Mouse (Mus musculus): ENCODE data around the gene Cyb561d1. TPM values are rescaled to one million over a fixed set of nuclear protein-coding genes. Genes with fewer than 3 reads are reported as not detected.

The Cyb561d1 gene
- total RNA-seq, 2 experiments from 2014 or later: 15.0 to 21.4 TPM

DNA sequence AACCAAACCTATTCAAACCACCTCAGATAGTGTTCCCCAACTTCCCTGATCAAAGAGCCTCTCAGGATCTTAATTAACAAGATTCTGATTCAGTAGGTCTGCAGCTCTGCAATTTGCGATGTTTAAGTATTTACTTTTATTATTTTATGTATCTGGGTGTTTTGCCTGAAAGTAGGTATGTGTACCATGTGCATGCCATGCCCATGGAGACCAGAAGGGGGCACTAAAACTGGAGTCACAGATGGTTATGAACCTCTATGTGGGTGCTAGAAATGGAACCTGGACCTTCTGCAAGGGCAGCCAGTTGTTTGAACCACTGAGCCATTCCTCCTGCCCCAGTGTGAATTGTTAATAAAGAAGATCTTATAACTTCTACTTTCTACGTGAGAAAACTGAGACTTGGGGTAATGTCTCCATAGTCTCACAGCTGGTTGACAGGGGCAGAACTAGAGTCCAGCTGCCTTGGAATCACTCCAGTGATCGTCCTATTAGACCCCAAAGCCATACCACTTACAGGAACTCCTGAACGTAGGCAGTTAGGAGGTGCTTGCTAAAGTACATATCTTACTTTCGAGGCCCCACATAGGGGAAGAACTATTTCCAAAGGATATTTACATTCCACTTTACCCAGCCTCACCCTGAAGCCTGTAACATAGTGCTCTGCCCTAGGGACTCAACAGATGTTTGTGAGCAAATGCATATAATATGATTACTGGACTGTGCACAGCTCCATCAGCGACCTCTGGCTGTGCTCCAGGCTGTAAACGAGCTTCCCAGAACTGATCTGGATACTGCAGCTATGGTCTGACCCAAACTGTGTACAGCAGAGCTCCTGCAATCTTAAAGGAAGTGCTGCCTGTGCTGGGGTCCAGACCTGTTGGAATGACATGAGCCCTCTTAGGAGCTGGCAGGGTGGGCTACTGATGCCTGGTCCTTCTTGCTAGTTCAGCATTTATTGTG is 22.0 kb downstream of the Cyb561d1 start:
- intact Hi-C loops (cut with DNase I): no loop called here
- no peak for DNase-seq (ENCODE audit: low spot score in 2 of 2)

- DNase-seq (ENCODE audit: low spot score in 2 of 2): peak; percentile 69 to 70
- intact Hi-C loops (cut with DNase I): no loop called here
Observed at GRCm38 (mm10) chr3:108174672-108175531, 26.1 kb downstream of the Cyb561d1 start.

DNA sequence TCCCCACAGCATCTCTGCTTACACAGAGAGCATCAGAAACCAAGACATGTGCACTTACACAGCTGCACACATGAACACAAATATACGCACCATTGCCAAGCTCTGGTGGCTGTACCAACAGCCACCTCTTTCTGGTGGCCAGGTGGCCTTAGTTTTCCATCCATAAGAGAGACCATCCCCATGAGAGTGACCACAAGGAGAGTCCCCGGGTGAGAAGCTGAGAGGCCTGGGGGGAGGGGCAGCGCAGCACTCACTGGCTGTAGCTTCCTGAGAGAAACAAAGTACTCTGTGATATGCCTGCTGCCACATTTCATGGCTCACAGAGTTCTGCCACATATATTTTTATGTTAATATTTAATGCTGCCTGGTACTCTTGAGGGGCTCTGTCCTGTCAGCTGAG is 31.8 kb downstream of the Cyb561d1 start:
- intact Hi-C loops (cut with DNase I): loop anchor here (5.0 kb wide), 2 partner anchors 108 to 218 kb away; no protein-coding TSS in a partner anchor
- no peak for DNase-seq (ENCODE audit: low spot score in 2 of 2)

DNA sequence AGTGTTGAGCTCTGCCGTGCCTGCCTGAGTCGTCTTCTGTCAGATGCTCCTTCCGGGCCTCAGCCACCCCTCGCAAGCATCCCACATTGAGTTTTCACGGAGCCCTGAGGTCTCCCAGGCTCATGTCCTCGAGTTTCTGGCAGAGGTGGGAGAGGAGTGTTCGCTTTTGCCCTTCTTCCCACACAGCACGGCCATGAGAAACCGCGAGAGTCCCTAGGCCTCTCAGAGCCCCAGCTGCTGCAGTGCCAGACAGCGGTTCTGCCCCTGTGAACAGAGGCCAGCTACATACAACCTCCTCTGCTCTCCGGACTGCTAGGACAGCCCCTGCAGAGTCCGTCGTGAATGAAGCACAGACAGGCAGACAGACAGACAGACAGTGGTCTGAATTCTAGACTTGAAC is 33.5 kb downstream of the Cyb561d1 start:
- DNase-seq (ENCODE audit: low spot score in 2 of 2): no peak
- intact Hi-C loops (cut with DNase I): loop anchor here (5.0 kb wide), 2 partner anchors 110 to 220 kb away; no protein-coding TSS in a partner anchor

- DNase-seq (ENCODE audit: low spot score in 2 of 2): no peak
- intact Hi-C loops (cut with DNase I): loop anchor here (5.0 kb wide), 2 partner anchors 111 to 221 kb away; no protein-coding TSS in a partner anchor
Observed at GRCm38 (mm10) chr3:108166486-108167211, 34.4 kb downstream of the Cyb561d1 start.

DNA sequence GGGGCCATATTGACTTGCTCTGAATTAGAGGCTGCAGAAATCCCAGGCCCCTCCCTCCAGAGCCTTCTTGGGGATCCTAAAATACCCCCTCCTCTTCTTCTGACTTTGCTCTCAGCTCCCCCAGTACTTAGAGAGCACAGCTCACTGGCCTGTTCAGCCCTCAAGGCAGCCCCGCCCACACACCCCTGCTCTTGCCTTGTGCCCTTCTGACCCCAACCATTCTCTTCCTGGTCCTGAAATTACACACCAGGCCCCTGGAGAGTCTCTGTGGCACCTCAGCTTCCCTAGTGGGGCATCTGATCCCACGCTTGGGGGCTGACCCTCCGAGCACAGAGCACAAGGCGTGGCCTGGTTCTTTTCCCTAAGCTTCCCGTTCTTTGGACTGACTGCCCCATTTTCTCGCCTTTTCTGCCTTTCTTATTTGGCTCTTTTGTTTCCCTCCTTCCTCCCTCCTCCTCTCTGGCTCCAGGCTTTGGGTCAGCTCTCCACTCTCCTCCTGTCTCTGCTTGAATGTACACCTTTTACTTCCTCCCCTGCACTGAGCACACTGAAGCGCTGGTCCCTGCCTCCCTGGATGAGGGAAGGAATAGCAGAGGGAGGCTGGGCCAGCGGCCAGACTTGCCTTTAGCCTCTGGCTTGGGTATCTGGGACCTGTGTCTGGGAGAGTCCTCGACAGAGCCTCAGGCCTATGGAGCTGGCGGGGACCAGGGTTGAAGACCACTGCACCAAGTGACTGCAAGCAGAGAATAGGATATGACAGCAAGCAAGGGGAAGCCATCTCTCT is 35.3 kb downstream of the Cyb561d1 start:
- intact Hi-C loops (cut with DNase I): loop anchor here (5.0 kb wide), 2 partner anchors 112 to 222 kb away; no protein-coding TSS in a partner anchor
- no peak for DNase-seq (ENCODE audit: low spot score in 2 of 2)

DNA sequence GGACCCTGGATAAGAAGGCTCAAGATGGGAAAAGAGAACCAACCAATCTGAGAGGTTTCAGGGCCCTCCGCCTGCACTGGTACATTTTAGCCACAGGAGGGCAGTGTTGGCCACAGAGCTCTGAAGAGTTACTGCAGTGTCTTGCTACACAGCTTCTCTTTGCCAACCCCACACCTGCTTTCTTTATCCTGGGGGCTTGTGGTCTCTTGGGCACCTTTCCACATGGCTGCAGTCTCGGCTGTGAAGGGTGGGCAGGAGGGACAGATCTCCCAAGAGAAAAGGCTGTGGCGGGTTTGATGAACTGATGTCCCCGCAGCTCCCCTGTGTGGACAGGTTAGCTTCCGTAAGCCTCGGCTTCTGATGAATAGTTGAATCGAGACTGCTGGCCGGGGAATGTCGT is 36.2 kb downstream of the Cyb561d1 start:
- peak; percentile 86 to 88 for DNase-seq (ENCODE audit: low spot score in 2 of 2)
- intact Hi-C loops (cut with DNase I): loop anchor here (5.0 kb wide), 3 partner anchors 92 to 222 kb away; partner anchors contain the start of gene Psma5

- intact Hi-C loops (cut with DNase I): loop anchor here (5.0 kb wide), 1 partner anchor 93 kb away; the partner anchor contains the start of gene Psma5
- no peak for DNase-seq (ENCODE audit: low spot score in 2 of 2)
Observed at GRCm38 (mm10) chr3:108164091-108164490, 36.9 kb downstream of the Cyb561d1 start.

DNA sequence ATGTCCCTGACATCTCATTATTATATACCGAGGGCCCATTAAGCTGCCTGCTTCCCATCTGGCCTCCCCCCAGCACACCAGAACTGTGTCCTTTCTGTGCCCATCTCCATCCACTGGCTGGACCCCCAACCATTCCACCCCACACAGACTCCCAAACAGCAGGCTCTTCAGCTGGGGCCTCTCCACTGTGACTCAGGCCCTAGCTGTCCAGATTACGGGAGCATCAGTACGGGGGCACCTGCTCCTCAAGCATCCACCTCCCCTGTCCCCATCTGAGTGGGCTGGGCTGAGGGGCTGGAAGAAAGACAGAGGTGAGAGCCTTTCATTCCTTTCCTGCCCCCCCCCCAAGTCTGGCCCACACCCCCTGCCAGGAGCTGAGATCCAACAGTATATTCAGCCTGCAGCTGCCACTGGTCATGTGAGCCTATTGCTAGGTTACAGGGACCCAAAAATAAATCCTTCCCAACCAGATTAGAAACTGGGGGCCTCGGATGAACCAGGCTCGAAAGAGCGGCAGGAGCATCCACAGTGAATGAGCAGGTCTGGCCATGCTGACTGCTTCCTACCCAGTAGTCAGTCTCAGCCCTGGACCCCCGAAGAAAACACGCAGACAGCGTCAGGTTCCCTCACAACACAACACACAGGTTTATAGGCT is 42.5 kb downstream of the Cyb561d1 start:
- peak; percentile 71 to 77 for DNase-seq (ENCODE audit: low spot score in 2 of 2)
- intact Hi-C loops (cut with DNase I): no loop called here

- DNase-seq (ENCODE audit: low spot score in 2 of 2): peak; percentile 71 to 75
- intact Hi-C loops (cut with DNase I): no loop called here
Observed at GRCm38 (mm10) chr3:108154656-108155055, 46.4 kb downstream of the Cyb561d1 start, which contains the start of gene Gpr61. Gene Gpr61, minus strand, starts transcription at chr3:108154882.

GRCm38 (mm10) chr3:108152290-108152689 is 48.7 kb downstream of the Cyb561d1 start:
- DNase-seq (ENCODE audit: low spot score in 2 of 2): no peak
- intact Hi-C loops (cut with DNase I): no loop called here

DNA sequence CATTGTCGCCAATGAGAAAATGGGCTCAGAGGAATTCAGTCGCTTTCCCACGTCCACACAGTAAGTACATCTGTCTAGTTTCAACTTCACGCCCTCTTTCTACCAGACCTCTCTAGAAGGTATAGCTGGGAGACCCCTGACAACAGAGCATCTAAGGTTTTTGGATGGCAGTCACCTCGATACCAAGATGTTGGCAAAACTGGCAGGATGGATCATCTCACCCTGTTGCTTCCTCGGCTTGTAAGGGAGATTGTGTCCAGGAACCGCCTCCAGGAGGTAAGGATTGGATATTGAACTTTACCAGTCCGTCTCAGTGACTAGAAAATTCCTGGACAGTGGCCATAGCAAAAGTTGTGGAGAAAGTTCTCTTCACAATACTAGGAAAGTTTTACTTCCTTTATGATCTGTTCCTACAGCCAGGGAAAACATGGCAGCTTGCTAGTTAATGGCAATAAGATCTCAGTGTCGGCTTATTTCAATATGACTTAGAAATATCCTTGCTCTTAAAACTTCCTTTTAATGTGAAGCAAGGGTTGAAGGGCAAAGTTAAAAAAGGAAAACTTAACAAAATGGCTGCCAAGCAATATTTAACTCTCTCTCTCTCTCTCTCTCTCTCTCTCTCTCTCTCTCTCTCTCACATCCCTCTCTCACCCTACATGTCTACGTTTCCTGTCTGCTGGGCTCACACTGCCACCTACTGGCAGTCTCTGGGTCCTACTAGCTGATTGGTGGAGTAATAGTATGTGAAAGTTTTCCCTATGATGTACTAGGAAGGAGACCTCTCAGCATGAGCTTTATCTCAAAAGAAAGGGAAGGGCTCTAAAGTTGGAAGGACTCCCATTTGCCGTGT is 53.4 kb downstream of the Cyb561d1 start:
- DNase-seq (ENCODE audit: low spot score in 2 of 2): peak; percentile 80 to 84
- intact Hi-C loops (cut with DNase I): loop anchor here (1.0 to 10.0 kb wide), 4 partner anchors 60 to 453 kb away; partner anchors contain the start of genes Ahcyl1 and Ampd2

DNA sequence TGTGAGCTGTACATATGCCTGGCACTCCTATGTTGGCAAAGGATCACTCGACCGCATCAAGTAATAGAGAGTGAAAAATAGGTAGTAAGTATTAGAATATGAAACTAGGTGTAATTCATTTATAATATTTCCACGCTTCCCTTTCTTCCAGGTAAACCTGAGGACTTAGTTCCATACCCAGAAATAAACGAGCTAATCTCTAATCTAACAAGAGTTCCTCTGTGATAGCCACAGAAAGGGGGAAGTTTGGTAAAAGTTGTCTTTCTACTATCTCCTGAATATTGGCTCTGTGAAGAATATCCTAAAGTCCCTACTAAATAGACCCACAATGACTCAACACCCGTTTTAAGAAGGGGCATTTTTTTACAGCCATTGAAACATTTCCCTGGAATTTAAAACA is 54.3 kb downstream of the Cyb561d1 start:
- intact Hi-C loops (cut with DNase I): loop anchor here (5.0 to 10.0 kb wide), 3 partner anchors 59 to 452 kb away; partner anchors contain the start of genes Ahcyl1 and Ampd2
- DNase-seq (ENCODE audit: low spot score in 2 of 2): no peak
